Mouse (Mus musculus): Measurements from ENCODE around the gene Zfp335. TPM values are rescaled to one million over a fixed set of nuclear protein-coding genes. Genes with fewer than 3 reads are reported as not detected.
"Not testable (repeated sequence)": the region's sequence is repeated elsewhere in the genome, so short reads cannot be mapped to it uniquely, and the experiment has no call there.

The Zfp335 gene
- total RNA-seq, 2 experiments from 2014 or later: 11.5 to 12.2 TPM

- intact Hi-C loops (cut with DNase I): loop anchor here (5.0 kb wide), 1 partner anchor 66 kb away; the partner anchor contains the start of genes Ctsa and Neurl2
- DNase-seq: no peak
Measured at GRCm38 (mm10) chr2:164898008-164898407, 13.5 kb downstream of the Zfp335 start.

GRCm38 (mm10) chr2:164895885-164896284 is 15.7 kb downstream of the Zfp335 start:
- DNase-seq: no peak
- intact Hi-C loops (cut with DNase I): loop anchor here (5.0 kb wide), 1 partner anchor 64 kb away; the partner anchor contains the start of genes Ctsa and Neurl2

GRCm38 (mm10) chr2:164894644-164895043 is 16.9 kb downstream of the Zfp335 start:
- DNase-seq: no peak
- intact Hi-C loops (cut with DNase I): loop anchor here (5.0 kb wide), 1 partner anchor 62 kb away; the partner anchor contains the start of genes Ctsa and Neurl2

- DNase-seq: no peak
- intact Hi-C loops (cut with DNase I): no loop called here
Measured at GRCm38 (mm10) chr2:164894048-164894447, 17.5 kb downstream of the Zfp335 start.

GRCm38 (mm10) chr2:164892696-164893216 is 18.8 kb downstream of the Zfp335 start:
- intact Hi-C loops (cut with DNase I): no loop called here

GRCm38 (mm10) chr2:164891908-164892695 is 19.5 kb downstream of the Zfp335 start:
- intact Hi-C loops (cut with DNase I): no loop called here
- peak; percentile 45 to 48 for DNase-seq

More at GRCm38 (mm10) chr2:164892696-164893216, 18.8 kb downstream of the Zfp335 start:
- no peak for DNase-seq

- intact Hi-C loops (cut with DNase I): no loop called here
- no peak for DNase-seq
Measured at GRCm38 (mm10) chr2:164891056-164891834, 20.3 kb downstream of the Zfp335 start.

- DNase-seq: no peak
- intact Hi-C loops (cut with DNase I): no loop called here
Measured at GRCm38 (mm10) chr2:164890411-164891049, 21.0 kb downstream of the Zfp335 start.

- no peak for DNase-seq
- intact Hi-C loops (cut with DNase I): no loop called here
Measured at GRCm38 (mm10) chr2:164889960-164890359, 21.6 kb downstream of the Zfp335 start.

- intact Hi-C loops (cut with DNase I): no loop called here
- DNase-seq: no peak
Measured at GRCm38 (mm10) chr2:164888996-164889395, 22.6 kb downstream of the Zfp335 start.

- intact Hi-C loops (cut with DNase I): no loop called here
Measured at GRCm38 (mm10) chr2:164886617-164887016, 24.9 kb downstream of the Zfp335 start.

GRCm38 (mm10) chr2:164885788-164886187 is 25.8 kb downstream of the Zfp335 start:
- intact Hi-C loops (cut with DNase I): no loop called here
- DNase-seq: peak; percentile 86 to 90

More at GRCm38 (mm10) chr2:164886617-164887016, 24.9 kb downstream of the Zfp335 start:
- DNase-seq: no peak

- DNase-seq: no peak
- intact Hi-C loops (cut with DNase I): loop anchor here (2.0 kb wide), 1 partner anchor 18 kb away; no protein-coding TSS in a partner anchor
Measured at GRCm38 (mm10) chr2:164882619-164883018, 28.9 kb downstream of the Zfp335 start.

GRCm38 (mm10) chr2:164879568-164880277 is 31.8 kb downstream of the Zfp335 start:
- intact Hi-C loops (cut with DNase I): loop anchor here (1.0 to 2.0 kb wide), 2 partner anchors 23 to 46 kb away; partner anchors contain the start of genes Neurl2 and Pltp
- peak; percentile 94 to 95 for DNase-seq

GRCm38 (mm10) chr2:164879228-164879567 is 32.4 kb downstream of the Zfp335 start, which contains the start of gene Pcif1:
TSS of gene Pcif1 (plus strand) at chr2:164879304.
- intact Hi-C loops (cut with DNase I): loop anchor here (1.0 kb wide), 1 partner anchor 46 kb away; the partner anchor contains the start of gene Neurl2
- peak; percentile 95 to 96 for DNase-seq

- DNase-seq: peak; percentile 73 to 76
- intact Hi-C loops (cut with DNase I): loop anchor here (1.0 kb wide), 1 partner anchor 45 kb away; the partner anchor contains the start of gene Neurl2
Measured at GRCm38 (mm10) chr2:164878509-164879227, 32.9 kb downstream of the Zfp335 start.

GRCm38 (mm10) chr2:164877376-164878215 is 34.0 kb downstream of the Zfp335 start:
- intact Hi-C loops (cut with DNase I): not testable (repeated sequence)

GRCm38 (mm10) chr2:164875648-164876047 is 35.9 kb downstream of the Zfp335 start:
- intact Hi-C loops (cut with DNase I); DNase-seq: not testable (repeated sequence)

More at GRCm38 (mm10) chr2:164877376-164878215, 34.0 kb downstream of the Zfp335 start:
- not testable (repeated sequence) for DNase-seq

Measured in heart, postnatal 10 days (tissue).